Mouse (Mus musculus): ENCODE results near the gene Rad23b. TPM values are rescaled to one million over a fixed set of nuclear protein-coding genes. Genes with fewer than 3 reads are reported as not detected.
"Not testable (repeated sequence)": the region's sequence is repeated elsewhere in the genome, so short reads cannot be mapped to it uniquely, and the experiment has no call there.

Gene Rad23b
- polyA plus RNA-seq, 1 experiment from 2014 or later, result 46.5 TPM

- H3K36me3 ChIP-seq (ENCODE audit: insufficient read depth, low read length), result no peaks in the 10 kb centered on the region
- H3K4me2 ChIP-seq (replicated peaks; ENCODE audit: low read depth, low read length), result no peak overlapping the region
- WGBS, result 55% methylated on average over 4 of the region's 4 CpGs
- H3K9ac ChIP-seq (replicated peaks; ENCODE audit: low read depth), result no peak overlapping the region
- H3K4me1 ChIP-seq (ENCODE audit: insufficient read depth, low read depth, low read length), result no peaks in the 10 kb centered on the region
- ATAC-seq, result no peak
- H3K27me3 ChIP-seq (replicated peaks; ENCODE audit: insufficient read depth, low read length), result no peaks in the 10 kb centered on the region
- no peak overlapping the region for H3K4me3 ChIP-seq (ENCODE audit: low read depth, low read length)
- no peaks in the 10 kb centered on the region for H3K9me3 ChIP-seq (ENCODE audit: low read length)
- DNase-seq (ENCODE audit: low spot score), result no peak
- TF ChIP-seq EP300 (IDR thresholded peaks at IDR 0.05) (no peak), CTCF (IDR thresholded peaks at IDR 0.05) (no peak)
- H3K27ac ChIP-seq (ENCODE audit: low read length), result no peak overlapping the region
Observed at GRCm38 (mm10) chr4:55327508-55327907, 22.3 kb upstream of the Rad23b start.

GRCm38 (mm10) chr4:55328471-55328870 lies 21.4 kb upstream of the Rad23b start:
- no peak for DNase-seq (ENCODE audit: low spot score)
- TF ChIP-seq CTCF (IDR thresholded peaks at IDR 0.05) (no peak), EP300 (IDR thresholded peaks at IDR 0.05) (no peak)
- Histone ChIP-seq H3K9ac (replicated peaks; ENCODE audit: low read depth) (no peak overlapping the region), H3K4me2 (replicated peaks; ENCODE audit: low read depth, low read length) (no peak overlapping the region), H3K4me1 (ENCODE audit: insufficient read depth, low read depth, low read length) (no peaks in the 10 kb centered on the region), H3K9me3 (ENCODE audit: low read length) (no peaks in the 10 kb centered on the region), H3K27ac (ENCODE audit: low read length) (no peak overlapping the region), H3K4me3 (ENCODE audit: low read depth, low read length) (no peak overlapping the region), H3K27me3 (replicated peaks; ENCODE audit: insufficient read depth, low read length) (no peaks in the 10 kb centered on the region), H3K36me3 (ENCODE audit: insufficient read depth, low read length) (no peaks in the 10 kb centered on the region)
- ATAC-seq, result no peak
- WGBS, result 90% methylated on average over 11 of the region's 11 CpGs

GRCm38 (mm10) chr4:55328928-55329327 lies 20.9 kb upstream of the Rad23b start:
- H3K27ac ChIP-seq (ENCODE audit: low read length); H3K4me3 ChIP-seq (ENCODE audit: low read depth, low read length); H3K4me2 ChIP-seq (replicated peaks; ENCODE audit: low read depth, low read length); H3K27me3 ChIP-seq (replicated peaks; ENCODE audit: insufficient read depth, low read length); DNase-seq (ENCODE audit: low spot score); ATAC-seq; H3K9ac ChIP-seq (replicated peaks; ENCODE audit: low read depth); H3K36me3 ChIP-seq (ENCODE audit: insufficient read depth, low read length); H3K4me1 ChIP-seq (ENCODE audit: insufficient read depth, low read depth, low read length); H3K9me3 ChIP-seq (ENCODE audit: low read length): not testable (repeated sequence)
- 92% methylated on average over 6 of the region's 7 CpGs for WGBS

- H3K27me3 ChIP-seq (replicated peaks; ENCODE audit: insufficient read depth, low read length), result no peaks in the 10 kb centered on the region
- TF ChIP-seq CTCF (IDR thresholded peaks at IDR 0.05) (no peak), EP300 (IDR thresholded peaks at IDR 0.05) (peak; percentile 96)
- 52% methylated on average over 8 of the region's 8 CpGs for WGBS
- H3K36me3 ChIP-seq (ENCODE audit: insufficient read depth, low read length), result no peaks in the 10 kb centered on the region
- ATAC-seq (peak; percentile 98), DNase-seq (ENCODE audit: low spot score) (peak; percentile 91)
- no peak overlapping the region for H3K9ac ChIP-seq (replicated peaks; ENCODE audit: low read depth)
- H3K4me2 ChIP-seq (replicated peaks; ENCODE audit: low read depth, low read length), result no peak overlapping the region; the same call in 1 of the 2 replicates
- no peaks in the 10 kb centered on the region for H3K9me3 ChIP-seq (ENCODE audit: low read length)
- H3K4me3 ChIP-seq (ENCODE audit: low read depth, low read length), result no peak overlapping the region
- no peaks in the 10 kb centered on the region for H3K4me1 ChIP-seq (ENCODE audit: insufficient read depth, low read depth, low read length)
- no peak overlapping the region for H3K27ac ChIP-seq (ENCODE audit: low read length)
Observed at GRCm38 (mm10) chr4:55329621-55330346, 20.1 kb upstream of the Rad23b start.

- Histone ChIP-seq H3K27ac (ENCODE audit: low read length) (no peak overlapping the region), H3K4me2 (replicated peaks; ENCODE audit: low read depth, low read length) (no peak overlapping the region), H3K4me3 (ENCODE audit: low read depth, low read length) (no peak overlapping the region), H3K36me3 (ENCODE audit: insufficient read depth, low read length) (no peaks in the 10 kb centered on the region), H3K4me1 (ENCODE audit: insufficient read depth, low read depth, low read length) (no peaks in the 10 kb centered on the region), H3K27me3 (replicated peaks; ENCODE audit: insufficient read depth, low read length) (no peaks in the 10 kb centered on the region), H3K9ac (replicated peaks; ENCODE audit: low read depth) (no peak overlapping the region), H3K9me3 (ENCODE audit: low read length) (no peaks in the 10 kb centered on the region)
- 64% methylated on average over 4 of the region's 5 CpGs for WGBS
- TF ChIP-seq CTCF (IDR thresholded peaks at IDR 0.05) (no peak), EP300 (IDR thresholded peaks at IDR 0.05) (no peak)
- ATAC-seq, result no peak
- no peak for DNase-seq (ENCODE audit: low spot score)
Observed at GRCm38 (mm10) chr4:55335030-55335770, 14.6 kb upstream of the Rad23b start.

- Histone ChIP-seq H3K4me1 (ENCODE audit: insufficient read depth, low read depth, low read length) (no peaks in the 10 kb centered on the region), H3K36me3 (ENCODE audit: insufficient read depth, low read length) (no peaks in the 10 kb centered on the region), H3K9ac (replicated peaks; ENCODE audit: low read depth) (no peak overlapping the region), H3K27ac (ENCODE audit: low read length) (no peak overlapping the region), H3K9me3 (ENCODE audit: low read length) (no peaks in the 10 kb centered on the region), H3K4me3 (ENCODE audit: low read depth, low read length) (no peak overlapping the region), H3K4me2 (replicated peaks; ENCODE audit: low read depth, low read length) (no peak overlapping the region), H3K27me3 (replicated peaks; ENCODE audit: insufficient read depth, low read length) (no peaks in the 10 kb centered on the region)
- ATAC-seq (no peak), DNase-seq (ENCODE audit: low spot score) (no peak)
- 34% methylated on average over 1 of the region's 1 CpGs for WGBS
- no peak for TF ChIP-seq CTCF (IDR thresholded peaks at IDR 0.05)
- no peak for TF ChIP-seq EP300 (IDR thresholded peaks at IDR 0.05)
Observed at GRCm38 (mm10) chr4:55338905-55339304, 10.9 kb upstream of the Rad23b start.
